Mouse (Mus musculus): ENCODE measurements around the gene Brsk1. TPM values are rescaled to one million over a fixed set of nuclear protein-coding genes. Genes with fewer than 3 reads are reported as not detected.

Gene Brsk1
- polyA plus RNA-seq, 1 experiment from 2014 or later: 3.6 TPM

GRCm38 (mm10) chr7:4670655-4671255 is 19.6 kb upstream of the Brsk1 start:
- ATAC-seq (ENCODE audit: low FRiP score): no peak
- peaks cover 57% of the 10 kb centered on the region for H3K36me3 ChIP-seq (replicated peaks)
- no peak overlapping the region for H3K4me2 ChIP-seq
- no peak overlapping the region for H3K27ac ChIP-seq
- H3K9me3 ChIP-seq: no peaks in the 10 kb centered on the region
- no peaks in the 10 kb centered on the region for H3K27me3 ChIP-seq
- H3K9ac ChIP-seq: no peak overlapping the region
- no peak overlapping the region for H3K4me3 ChIP-seq (replicated peaks)
- H3K4me1 ChIP-seq: no peaks in the 10 kb centered on the region
- WGBS: 94% methylated on average over 8 of the region's 8 CpGs

GRCm38 (mm10) chr7:4671956-4672355 is 18.4 kb upstream of the Brsk1 start:
- Histone ChIP-seq H3K9me3 (no peaks in the 10 kb centered on the region), H3K27ac (no peak overlapping the region), H3K4me2 (no peak overlapping the region), H3K4me3 (replicated peaks) (no peak overlapping the region), H3K27me3 (no peaks in the 10 kb centered on the region), H3K9ac (no peak overlapping the region), H3K4me1 (no peaks in the 10 kb centered on the region), H3K36me3 (replicated peaks) (peaks cover 57% of the 10 kb centered on the region)
- no peak for ATAC-seq (ENCODE audit: low FRiP score)
- 73% methylated on average over 4 of the region's 4 CpGs for WGBS

GRCm38 (mm10) chr7:4674114-4674731 is 16.2 kb upstream of the Brsk1 start:
- Histone ChIP-seq H3K27ac (no peak overlapping the region), H3K36me3 (replicated peaks) (peaks cover 65% of the 10 kb centered on the region), H3K9ac (no peak overlapping the region), H3K4me3 (replicated peaks) (no peak overlapping the region), H3K27me3 (no peaks in the 10 kb centered on the region), H3K4me2 (no peak overlapping the region), H3K9me3 (no peaks in the 10 kb centered on the region), H3K4me1 (no peaks in the 10 kb centered on the region)
- WGBS: 95% methylated on average over 12 of the region's 12 CpGs
- ATAC-seq (ENCODE audit: low FRiP score): no peak

- no peak overlapping the region for H3K27ac ChIP-seq
- no peak overlapping the region for H3K4me2 ChIP-seq
- H3K9ac ChIP-seq: no peak overlapping the region
- H3K4me1 ChIP-seq: no peaks in the 10 kb centered on the region
- 95% methylated on average over 7 of the region's 7 CpGs for WGBS
- no peaks in the 10 kb centered on the region for H3K27me3 ChIP-seq
- H3K36me3 ChIP-seq (replicated peaks): peaks cover 64% of the 10 kb centered on the region
- H3K9me3 ChIP-seq: no peaks in the 10 kb centered on the region
- H3K4me3 ChIP-seq (replicated peaks): no peak overlapping the region
- ATAC-seq (ENCODE audit: low FRiP score): no peak
Measured at GRCm38 (mm10) chr7:4675200-4675599, 15.2 kb upstream of the Brsk1 start.

- Histone ChIP-seq H3K4me3 (replicated peaks) (no peak overlapping the region), H3K36me3 (replicated peaks) (peaks cover 27% of the 10 kb centered on the region), H3K4me1 (peaks cover 10% of the 10 kb centered on the region), H3K9ac (no peak overlapping the region), H3K4me2 (no peak overlapping the region), H3K27me3 (no peaks in the 10 kb centered on the region), H3K27ac (no peak overlapping the region), H3K9me3 (no peaks in the 10 kb centered on the region)
- ATAC-seq (ENCODE audit: low FRiP score): no peak
- WGBS: 94% methylated on average over 5 of the region's 5 CpGs
Measured at GRCm38 (mm10) chr7:4683307-4683706, 7.1 kb upstream of the Brsk1 start.

- peak overlapping the region; percentile 80 for H3K4me2 ChIP-seq
- peaks cover 10% of the 10 kb centered on the region for H3K4me1 ChIP-seq
- H3K4me3 ChIP-seq (replicated peaks): peak overlapping the region; percentile 68
- 2% methylated on average over 13 of the region's 13 CpGs for WGBS
- H3K27me3 ChIP-seq: no peaks in the 10 kb centered on the region
- peak; percentile 2; the same call in 1 of the 2 replicates for ATAC-seq (ENCODE audit: low FRiP score)
- peaks cover 23% of the 10 kb centered on the region for H3K36me3 ChIP-seq (replicated peaks)
- peak overlapping the region; percentile 55 for H3K9ac ChIP-seq
- H3K9me3 ChIP-seq: no peaks in the 10 kb centered on the region
- 0 out of 2 replicates have a peak overlapping the region, but pooled peaks have one; percentile 82 for H3K27ac ChIP-seq
Measured at GRCm38 (mm10) chr7:4684203-4684602, 6.2 kb upstream of the Brsk1 start.

- Histone ChIP-seq H3K9me3 (no peaks in the 10 kb centered on the region), H3K4me1 (peaks cover 10% of the 10 kb centered on the region), H3K27me3 (no peaks in the 10 kb centered on the region), H3K9ac (peak within 1 kb of the TSS; percentile 55), H3K4me3 (replicated peaks) (peak within 1 kb of the TSS; percentile 68), H3K36me3 (replicated peaks) (peaks cover 22% of the 10 kb centered on the region), H3K27ac (peak within 1 kb of the TSS; percentile 82), H3K4me2 (peak within 1 kb of the TSS; percentile 80)
- peak; percentile 98 for ATAC-seq (ENCODE audit: low FRiP score)
- WGBS: under 1% methylated on average over 32 of the region's 32 CpGs
Measured at GRCm38 (mm10) chr7:4684632-4685417, 5.6 kb upstream of the Brsk1 start, which contains the start of gene Hspbp1. TSS of gene Hspbp1 (minus strand) at chr7:4685068.

- ATAC-seq (ENCODE audit: low FRiP score): peak; percentile 71
- Histone ChIP-seq H3K9me3 (no peaks in the 10 kb centered on the region), H3K27ac (peak overlapping the region; percentile 97), H3K9ac (peak overlapping the region; percentile 100), H3K27me3 (no peaks in the 10 kb centered on the region), H3K4me3 (replicated peaks) (peak overlapping the region; percentile 100), H3K4me1 (peaks cover 14% of the 10 kb centered on the region), H3K36me3 (replicated peaks) (peaks cover 37% of the 10 kb centered on the region), H3K4me2 (peak overlapping the region; percentile 77)
- WGBS: 6% methylated on average over 15 of the region's 35 CpGs
Measured at GRCm38 (mm10) chr7:4690951-4691653, 698 bp downstream of the Brsk1 start.

GRCm38 (mm10) chr7:4693004-4693403 is 2.6 kb downstream of the Brsk1 start:
- ATAC-seq (ENCODE audit: low FRiP score): no peak
- Histone ChIP-seq H3K36me3 (replicated peaks) (peaks cover 54% of the 10 kb centered on the region), H3K27ac (no peak overlapping the region), H3K4me3 (replicated peaks) (no peak overlapping the region), H3K4me1 (peaks cover 14% of the 10 kb centered on the region), H3K9me3 (no peaks in the 10 kb centered on the region), H3K27me3 (no peaks in the 10 kb centered on the region), H3K9ac (no peak overlapping the region), H3K4me2 (no peak overlapping the region)
- 81% methylated on average over 6 of the region's 6 CpGs for WGBS

- 0 out of 2 replicates have a peak, but pooled peaks have one; percentile 20 for ATAC-seq (ENCODE audit: low FRiP score)
- H3K9ac ChIP-seq: no peak overlapping the region
Measured at GRCm38 (mm10) chr7:4702334-4702733, 11.9 kb downstream of the Brsk1 start.

GRCm38 (mm10) chr7:4703195-4703594 is 12.8 kb downstream of the Brsk1 start:
- 91% methylated on average over 7 of the region's 7 CpGs for WGBS
- no peaks in the 10 kb centered on the region for H3K9me3 ChIP-seq
- no peak overlapping the region for H3K9ac ChIP-seq
- no peak overlapping the region for H3K4me2 ChIP-seq
- H3K27me3 ChIP-seq: no peaks in the 10 kb centered on the region
- peaks cover 8% of the 10 kb centered on the region; the same call in 1 of the 2 replicates for H3K4me1 ChIP-seq
- peaks cover 91% of the 10 kb centered on the region for H3K36me3 ChIP-seq (replicated peaks)
- ATAC-seq (ENCODE audit: low FRiP score): no peak
- H3K4me3 ChIP-seq (replicated peaks): no peak overlapping the region
- H3K27ac ChIP-seq: no peak overlapping the region

More at GRCm38 (mm10) chr7:4702334-4702733, 11.9 kb downstream of the Brsk1 start:
- no peak overlapping the region for H3K4me2 ChIP-seq
- H3K27ac ChIP-seq: no peak overlapping the region
- H3K4me1 ChIP-seq: peaks cover 8% of the 10 kb centered on the region; the same call in 1 of the 2 replicates
- H3K4me3 ChIP-seq (replicated peaks): no peak overlapping the region
- no peaks in the 10 kb centered on the region for H3K27me3 ChIP-seq
- WGBS: 50% methylated on average over 8 of the region's 8 CpGs
- no peaks in the 10 kb centered on the region for H3K9me3 ChIP-seq
- peaks cover 90% of the 10 kb centered on the region for H3K36me3 ChIP-seq (replicated peaks)

- Histone ChIP-seq H3K4me1 (peaks cover 8% of the 10 kb centered on the region; the same call in 1 of the 2 replicates), H3K9ac (no peak overlapping the region), H3K4me3 (replicated peaks) (no peak overlapping the region), H3K36me3 (replicated peaks) (peaks cover 92% of the 10 kb centered on the region), H3K27me3 (no peaks in the 10 kb centered on the region), H3K27ac (no peak overlapping the region), H3K9me3 (no peaks in the 10 kb centered on the region), H3K4me2 (no peak overlapping the region)
- ATAC-seq (ENCODE audit: low FRiP score): no peak
- WGBS: 31% methylated on average over 18 of the region's 18 CpGs
Measured at GRCm38 (mm10) chr7:4705098-4705497, 14.7 kb downstream of the Brsk1 start.
